Mouse (Mus musculus) heart, embryonic 14.5 days (tissue): ENCODE results near the gene Itgae. TPM values are rescaled to one million over a fixed set of nuclear protein-coding genes. Genes with fewer than 3 reads are reported as not detected.

ENCODE experiments used
- ATAC-seq: fragments of 200-750 bp; cut with Nextera tagmentation; 2 replicates; pipeline ENCODE4 v1.8.0; 2017; ENCODE audit warnings: low read depth, moderate TSS enrichment; ENCODE audit not compliant: insufficient number of reproducible peaks, insufficient read depth, low FRiP score
- H3K27ac ChIP-seq, 2 experiments: fragments of 200-500 bp in 1 of 2; fragments of 300-500 bp in 1 of 2; sonication (generic) in 1 of 2; replicated peaks in 1 of 2; 2 replicates each; pipeline ENCODE4 v1.5.1; 2012 to 2014; ENCODE audit warnings: low read depth in 2 of 2, low read length in 2 of 2, control low read depth in 1 of 2, mild to moderate bottlenecking in 1 of 2, mixed read lengths in 1 of 2; ENCODE audit not compliant: control insufficient read depth in 1 of 2, insufficient read depth in 1 of 2
- H3K27me3 ChIP-seq: fragments of 300-500 bp; sonication (generic); 2 replicates; pipeline ENCODE4 v1.6.1; 2014; ENCODE audit warnings: mild to moderate bottlenecking, low read length, control low read depth; ENCODE audit not compliant: control insufficient read depth, insufficient read depth
- H3K36me3 ChIP-seq: fragments of 300-500 bp; sonication (generic); 2 replicates; pipeline ENCODE4 v1.6.1; 2014; ENCODE audit warnings: mild to moderate bottlenecking, control low read depth, low read length, mixed read lengths; ENCODE audit not compliant: control insufficient read depth, insufficient read depth
- H3K4me1 ChIP-seq, 2 experiments: fragments of 200-500 bp in 1 of 2; fragments of 300-500 bp in 1 of 2; sonication (generic) in 1 of 2; 2 replicates each; pipeline ENCODE4 v1.6.1; 2012 to 2014; ENCODE audit warnings: low read length in 2 of 2, control low read depth in 1 of 2, mixed read lengths in 1 of 2; ENCODE audit not compliant: control insufficient read depth in 2 of 2, insufficient read depth in 2 of 2
- H3K4me2 ChIP-seq: fragments of 300-500 bp; sonication (generic); 2 replicates; pipeline ENCODE4 v1.6.1; 2014; ENCODE audit warnings: mild to moderate bottlenecking, low read length
- H3K4me3 ChIP-seq, 2 experiments: fragments of 200-500 bp in 1 of 2; fragments of 300-500 bp in 1 of 2; sonication (generic) in 1 of 2; 2 replicates each; pipeline ENCODE4 v1.5.1; 2012 to 2014; ENCODE audit warnings: low read length in 2 of 2, mild to moderate bottlenecking in 2 of 2, control low read depth in 1 of 2, low read depth in 1 of 2, moderate library complexity in 1 of 2; ENCODE audit not compliant: control insufficient read depth in 1 of 2, insufficient read depth in 1 of 2
- H3K9ac ChIP-seq: fragments of 300-500 bp; sonication (generic); 2 replicates; pipeline ENCODE4 v1.6.1; 2014; ENCODE audit warnings: mild to moderate bottlenecking, low read length
- H3K9me3 ChIP-seq: fragments of 300-500 bp; sonication (generic); 2 replicates; pipeline ENCODE4 v1.6.1; 2016; ENCODE audit warnings: low read length, control low read depth; ENCODE audit not compliant: control insufficient read depth
- WGBS: fragments of 180-500 bp; shearing (Covaris S2); extraction: QIAGEN DNeasy Blood & Tissue Kit; methylation state at CpG from one replicate; pipeline ENCODE4 v1.1.7; 2014; 5-methylcytosine and 5-hydroxymethylcytosine counted together
- polyA plus RNA-seq: library from polyadenylated mRNA; unstranded; fragments of >200 nt; fragmentation: Nextera tagmentation; extraction: Ambion mirVana; gene quantifications from 2 replicates; pipeline ENCODE4 v1.2.1, GENCODE M21; 2014

The Itgae gene
- polyA plus RNA-seq, result 0.22 and 0.36 TPM in 2 replicates

GRCm38 (mm10) chr11:73090283-73090682 is at the start of gene Itgae:
Gene Itgae, plus strand, starts transcription at chr11:73090583.
- Histone ChIP-seq H3K9me3 (no peaks in the 10 kb centered on the region), H3K9ac (no peak within 1 kb of the TSS), H3K4me2 (no peak within 1 kb of the TSS), H3K27ac (no peak within 1 kb of the TSS), H3K4me3 (no peak within 1 kb of the TSS), H3K4me1 (peaks cover 21 to 31% of the 10 kb centered on the region in 2 experiments), H3K27me3 (no peaks in the 10 kb centered on the region), H3K36me3 (no peaks in the 10 kb centered on the region)
- 63% methylated on average over 4 of the region's 4 CpGs for WGBS
- no peak for ATAC-seq

- no peak for ATAC-seq
- Histone ChIP-seq H3K4me3 (no peak overlapping the region), H3K27ac (no peak overlapping the region), H3K9ac (no peak overlapping the region), H3K27me3 (no peaks in the 10 kb centered on the region), H3K4me1 (peaks cover 0 to 7% of the 10 kb centered on the region in 2 experiments; a peak in 3 of 4 replicates), H3K36me3 (no peaks in the 10 kb centered on the region), H3K9me3 (no peaks in the 10 kb centered on the region), H3K4me2 (no peak overlapping the region)
- 36% methylated on average over 6 of the region's 6 CpGs for WGBS
Observed at GRCm38 (mm10) chr11:73044229-73044755, 46.1 kb upstream of the Itgae start.

GRCm38 (mm10) chr11:73044789-73045188 is 45.6 kb upstream of the Itgae start:
- no peak for ATAC-seq
- H3K27me3 ChIP-seq, result no peaks in the 10 kb centered on the region
- 74% methylated on average over 4 of the region's 4 CpGs for WGBS
- H3K9me3 ChIP-seq, result no peaks in the 10 kb centered on the region
- H3K4me1 ChIP-seq, result peaks cover 0 to 12% of the 10 kb centered on the region in 2 experiments; a peak in 3 of 4 replicates
- H3K36me3 ChIP-seq, result peaks cover 2% of the 10 kb centered on the region
- H3K27ac ChIP-seq, result no peak overlapping the region
- H3K9ac ChIP-seq, result no peak overlapping the region
- H3K4me2 ChIP-seq, result no peak overlapping the region
- no peak overlapping the region for H3K4me3 ChIP-seq

GRCm38 (mm10) chr11:73047542-73047996 is 42.8 kb upstream of the Itgae start, which contains the start of gene Ncbp3:
Gene Ncbp3, plus strand, starts transcription at chr11:73047783.
- Histone ChIP-seq H3K4me3 (peak within 1 kb of the TSS; percentile 88 to 96), H3K36me3 (peaks cover 25% of the 10 kb centered on the region), H3K4me1 (peaks cover 0 to 17% of the 10 kb centered on the region in 2 experiments; a peak in 3 of 4 replicates), H3K27ac (peak within 1 kb of the TSS; percentile 87 to 90), H3K9ac (peak within 1 kb of the TSS; percentile 93), H3K4me2 (peak within 1 kb of the TSS; percentile 79), H3K27me3 (no peaks in the 10 kb centered on the region), H3K9me3 (no peaks in the 10 kb centered on the region)
- WGBS, result under 1% methylated on average over 39 of the region's 39 CpGs
- peak; percentile 90 for ATAC-seq

GRCm38 (mm10) chr11:73048030-73048876 is 42.1 kb upstream of the Itgae start:
- WGBS, result under 1% methylated on average over 55 of the region's 55 CpGs

GRCm38 (mm10) chr11:73049335-73049734 is 41.0 kb upstream of the Itgae start:
- peaks cover 0 to 17% of the 10 kb centered on the region in 2 experiments; a peak in 3 of 4 replicates for H3K4me1 ChIP-seq
- peaks cover 43% of the 10 kb centered on the region for H3K36me3 ChIP-seq
- H3K9ac ChIP-seq, result peak overlapping the region; percentile 93
- no peak for ATAC-seq
- H3K4me3 ChIP-seq, result peak overlapping the region; percentile 20 to 96; a peak in 3 of 4 replicates
- no peaks in the 10 kb centered on the region for H3K9me3 ChIP-seq
- WGBS, result 8% methylated on average over 4 of the region's 4 CpGs
- no peaks in the 10 kb centered on the region for H3K27me3 ChIP-seq
- H3K27ac ChIP-seq, result peak overlapping the region in 1 of 2 experiments; percentile 87; a peak in 1 of 4 replicates
- peak overlapping the region; percentile 79 for H3K4me2 ChIP-seq

More at GRCm38 (mm10) chr11:73048030-73048876, 42.1 kb upstream of the Itgae start:
- peak overlapping the region; percentile 87 to 90 for H3K27ac ChIP-seq
- peak overlapping the region; percentile 79 for H3K4me2 ChIP-seq
- peak overlapping the region; percentile 88 to 96 for H3K4me3 ChIP-seq
- no peaks in the 10 kb centered on the region for H3K27me3 ChIP-seq
- H3K9ac ChIP-seq, result peak overlapping the region; percentile 93
- peaks cover 0 to 17% of the 10 kb centered on the region in 2 experiments; a peak in 3 of 4 replicates for H3K4me1 ChIP-seq
- H3K9me3 ChIP-seq, result no peaks in the 10 kb centered on the region
- H3K36me3 ChIP-seq, result peaks cover 32% of the 10 kb centered on the region
- ATAC-seq, result peak; percentile 65

GRCm38 (mm10) chr11:73052795-73053194 is 37.6 kb upstream of the Itgae start:
- H3K27ac ChIP-seq, result 0 out of 4 replicates have a peak overlapping the region, but pooled peaks of 1 of the 2 experiments have one; percentile 2
- H3K4me2 ChIP-seq, result peak overlapping the region; percentile 37; the same call in 1 of the 2 replicates
- no peaks in the 10 kb centered on the region for H3K27me3 ChIP-seq
- WGBS, result 47% methylated on average over 1 of the region's 1 CpGs
- H3K9ac ChIP-seq, result peak overlapping the region; percentile 38; the same call in 1 of the 2 replicates
- no peaks in the 10 kb centered on the region for H3K9me3 ChIP-seq
- ATAC-seq, result no peak
- no peak overlapping the region for H3K4me3 ChIP-seq
- peaks cover 78% of the 10 kb centered on the region for H3K36me3 ChIP-seq
- H3K4me1 ChIP-seq, result peaks cover 0 to 22% of the 10 kb centered on the region in 2 experiments; a peak in 3 of 4 replicates
